Mouse (Mus musculus): ENCODE measurements at regions not wholly inside any gene's neighbourhood (a gene's known extent, or its start where the extent isn't known, plus 50 kb on each side); places are given as distances from the start of the nearest gene placed in this dataset.

DNA sequence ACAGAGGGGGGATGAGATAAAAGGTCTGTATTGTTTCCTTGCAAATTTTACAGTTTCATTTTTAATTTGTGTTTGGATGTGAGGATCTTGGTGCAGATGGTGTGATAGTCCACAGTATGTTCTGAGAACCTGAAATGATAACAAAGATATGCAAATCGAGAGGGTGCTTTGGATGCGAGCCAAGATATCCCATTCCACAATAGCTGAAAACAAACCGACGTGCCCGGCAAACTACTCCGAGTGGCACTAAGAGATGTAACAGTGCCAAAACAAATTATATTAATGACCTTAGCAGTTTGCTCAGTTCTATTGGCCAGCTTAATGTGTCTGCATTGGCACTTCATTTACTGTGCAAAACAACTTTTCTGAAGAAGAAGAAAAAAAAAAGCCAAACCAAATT is 622.5 kb downstream of the Tmem182 start:
- no peak for ATAC-seq
- WGBS = 20% methylated on average over 6 of the region's 6 CpGs
- no peak overlapping the region for H3K4me3 ChIP-seq (ENCODE audit: low read depth, low read length)
- H3K9me3 ChIP-seq (ENCODE audit: low read length) = no peaks in the 10 kb centered on the region
- no peak overlapping the region for H3K9ac ChIP-seq (replicated peaks; ENCODE audit: low read depth)
- H3K36me3 ChIP-seq (ENCODE audit: insufficient read depth, low read length) = no peaks in the 10 kb centered on the region
- 0 out of 2 replicates have a peak, but pooled peaks cover 2% of the 10 kb centered on the region for H3K4me1 ChIP-seq (ENCODE audit: insufficient read depth, low read depth, low read length)
- no peak overlapping the region for H3K4me2 ChIP-seq (replicated peaks; ENCODE audit: low read depth, low read length)
- peak; percentile 6 for DNase-seq (ENCODE audit: low spot score)
- H3K27ac ChIP-seq (ENCODE audit: low read length) = no peak overlapping the region
- no peaks in the 10 kb centered on the region for H3K27me3 ChIP-seq (replicated peaks; ENCODE audit: insufficient read depth, low read length)
- TF ChIP-seq CTCF (IDR thresholded peaks at IDR 0.05) = no peak
- no peak for TF ChIP-seq EP300 (IDR thresholded peaks at IDR 0.05)

DNA sequence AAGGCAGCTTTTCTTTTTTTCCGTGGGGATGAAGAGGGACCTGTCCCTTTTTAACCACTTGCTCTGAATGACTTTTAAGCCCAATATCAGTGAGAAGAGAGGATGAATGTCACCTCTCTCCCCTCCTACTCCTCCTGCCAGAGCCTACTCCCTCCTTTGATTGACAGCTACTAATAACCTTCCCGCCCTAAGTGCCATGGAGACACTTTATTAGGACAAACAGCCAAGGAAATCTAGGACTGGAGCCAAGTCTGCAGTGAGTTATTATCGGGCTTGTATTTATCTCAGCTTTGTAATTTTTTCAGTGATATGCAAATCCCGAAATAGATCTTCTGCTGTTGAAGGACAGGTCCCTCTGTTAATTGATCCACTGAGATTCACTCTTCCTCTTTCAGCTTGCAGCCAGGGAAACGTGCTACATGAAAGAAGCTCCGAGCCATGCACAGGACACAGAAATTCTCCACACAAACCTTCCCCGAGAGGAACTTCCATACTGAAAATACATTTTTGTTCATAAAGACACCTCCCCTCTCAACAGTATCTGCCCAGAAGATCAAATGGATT is 625.8 kb downstream of the Tmem182 start:
- Histone ChIP-seq H3K27me3 (replicated peaks; ENCODE audit: insufficient read depth, low read length) (no peaks in the 10 kb centered on the region), H3K9ac (replicated peaks; ENCODE audit: low read depth) (no peak overlapping the region), H3K27ac (ENCODE audit: low read length) (no peak overlapping the region), H3K4me2 (replicated peaks; ENCODE audit: low read depth, low read length) (no peak overlapping the region), H3K9me3 (ENCODE audit: low read length) (no peaks in the 10 kb centered on the region), H3K4me3 (ENCODE audit: low read depth, low read length) (no peak overlapping the region), H3K4me1 (ENCODE audit: insufficient read depth, low read depth, low read length) (0 out of 2 replicates have a peak, but pooled peaks cover 2% of the 10 kb centered on the region), H3K36me3 (ENCODE audit: insufficient read depth, low read length) (no peaks in the 10 kb centered on the region)
- WGBS = 32% methylated on average over 7 of the region's 7 CpGs
- no peak for ATAC-seq
- DNase-seq (ENCODE audit: low spot score) = peak; percentile 14
- TF ChIP-seq EP300 (IDR thresholded peaks at IDR 0.05) = no peak
- no peak for TF ChIP-seq CTCF (IDR thresholded peaks at IDR 0.05)

DNA sequence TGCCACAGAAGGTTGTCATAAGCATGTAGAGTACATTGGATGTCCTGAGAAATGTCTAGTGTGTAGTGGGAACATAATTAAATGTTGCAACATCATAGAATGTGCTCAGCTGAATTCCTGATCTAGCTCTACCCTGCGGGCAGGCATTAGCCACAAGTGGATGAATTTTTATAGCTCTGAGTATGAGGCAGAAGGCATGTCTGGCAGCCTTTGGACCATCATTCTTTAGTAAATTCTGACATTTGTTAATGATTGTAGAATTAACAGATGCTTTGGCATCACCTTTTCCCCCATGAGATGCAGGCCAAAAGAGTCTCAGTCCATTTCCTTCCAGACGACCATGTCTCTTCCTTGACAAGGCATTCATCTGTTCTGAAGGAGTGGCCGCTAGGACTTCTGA is 630.0 kb downstream of the Tmem182 start:
- Histone ChIP-seq H3K27ac (ENCODE audit: low read length) (no peak overlapping the region), H3K4me1 (ENCODE audit: insufficient read depth, low read depth, low read length) (0 out of 2 replicates have a peak, but pooled peaks cover 2% of the 10 kb centered on the region), H3K9ac (replicated peaks; ENCODE audit: low read depth) (no peak overlapping the region), H3K9me3 (ENCODE audit: low read length) (no peaks in the 10 kb centered on the region), H3K4me3 (ENCODE audit: low read depth, low read length) (no peak overlapping the region), H3K4me2 (replicated peaks; ENCODE audit: low read depth, low read length) (no peak overlapping the region), H3K27me3 (replicated peaks; ENCODE audit: insufficient read depth, low read length) (no peaks in the 10 kb centered on the region), H3K36me3 (ENCODE audit: insufficient read depth, low read length) (no peaks in the 10 kb centered on the region)
- ATAC-seq (no peak), DNase-seq (ENCODE audit: low spot score) (no peak)
- 65% methylated on average over 3 of the region's 3 CpGs for WGBS
- TF ChIP-seq CTCF (IDR thresholded peaks at IDR 0.05) (no peak), EP300 (IDR thresholded peaks at IDR 0.05) (no peak)

DNA sequence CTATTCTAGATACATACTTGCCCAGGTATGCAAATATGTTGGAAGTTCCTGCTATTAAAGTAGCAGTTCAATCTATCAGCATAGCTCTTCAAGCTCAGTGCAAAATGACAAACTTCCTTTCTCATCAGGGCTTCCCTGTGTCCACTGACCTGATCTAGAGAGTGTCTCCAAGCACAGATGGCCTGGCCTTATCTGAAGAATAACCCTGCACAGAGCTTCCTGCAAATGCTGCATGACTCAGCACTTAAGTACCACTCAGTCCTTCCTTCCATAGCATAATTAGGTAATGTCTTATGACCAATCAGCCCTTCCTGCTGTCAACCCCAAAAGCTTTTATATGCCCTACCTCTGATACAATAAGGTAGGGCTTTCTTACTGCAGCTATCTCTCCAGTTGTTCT is 644.6 kb downstream of the Tmem182 start:
- no peak for TF ChIP-seq CTCF (IDR thresholded peaks at IDR 0.05)
- TF ChIP-seq EP300 (IDR thresholded peaks at IDR 0.05) = no peak
- ATAC-seq = no peak
- H3K36me3 ChIP-seq (ENCODE audit: insufficient read depth, low read length) = no peaks in the 10 kb centered on the region
- no peak overlapping the region for H3K4me2 ChIP-seq (replicated peaks; ENCODE audit: low read depth, low read length)
- no peak for DNase-seq (ENCODE audit: low spot score)
- no peak overlapping the region for H3K9ac ChIP-seq (replicated peaks; ENCODE audit: low read depth)
- no peaks in the 10 kb centered on the region for H3K4me1 ChIP-seq (ENCODE audit: insufficient read depth, low read depth, low read length)
- H3K9me3 ChIP-seq (ENCODE audit: low read length) = no peaks in the 10 kb centered on the region
- H3K27me3 ChIP-seq (replicated peaks; ENCODE audit: insufficient read depth, low read length) = no peaks in the 10 kb centered on the region
- H3K4me3 ChIP-seq (ENCODE audit: low read depth, low read length) = no peak overlapping the region
- no peak overlapping the region for H3K27ac ChIP-seq (ENCODE audit: low read length)
